Mouse (Mus musculus) MEL (cell line): ENCODE measurements around the gene Lrrc32.

ENCODE experiments used
- CTCF ChIP-seq, 3 experiments: IDR thresholded peaks in 2 of 3; conservative IDR thresholded peaks in 1 of 3; 2 replicates each; pipeline ENCODE4 v1.5.1; 2011 to 2012; ENCODE audit warnings: low read length in 3 of 3, low read depth in 2 of 3, mild to moderate bottlenecking in 2 of 3, improper control_type of control experiment in 1 of 3, inconsistent platforms in 1 of 3, mixed read lengths in 1 of 3, moderate library complexity in 1 of 3; ENCODE audit not compliant: control insufficient read depth in 1 of 3, insufficient read depth in 1 of 3, poor library complexity in 1 of 3, severe bottlenecking in 1 of 3
- NRF1 ChIP-seq: IDR thresholded peaks from 2 replicates; pipeline ENCODE4 v1.6.1; 2014; ENCODE audit warnings: low read depth, mild to moderate bottlenecking, inconsistent platforms, low read length, improper control_type of control experiment, moderate library complexity; ENCODE audit not compliant: poor library complexity, insufficient read depth, severe bottlenecking
- POLR2AphosphoS2 ChIP-seq: IDR thresholded peaks from 2 replicates; pipeline ENCODE4 v1.6.1; 2011; ENCODE audit warnings: low read length, improper control_type of control experiment
- SMC3 ChIP-seq: IDR thresholded peaks from 2 replicates; pipeline ENCODE4 v1.6.1; 2011; ENCODE audit warnings: low read depth, low read length, improper control_type of control experiment
- USF1 ChIP-seq: IDR thresholded peaks from 2 replicates; pipeline ENCODE4 v1.6.1; 2014; ENCODE audit warnings: low read depth, mild to moderate bottlenecking, inconsistent platforms, low read length, improper control_type of control experiment, moderate library complexity

GRCm38 (mm10) chr7:98469089-98469488 is 20.0 kb upstream of the Lrrc32 start:
- TF ChIP-seq SMC3: no peak
- no peak for TF ChIP-seq NRF1
- TF ChIP-seq POLR2AphosphoS2: no peak
- TF ChIP-seq CTCF (IDR thresholded peaks at IDR 0.05 in 2 of 3, conservative IDR thresholded peaks at IDR 0.05 in 1 of 3; ENCODE audit: control insufficient read depth in 1 of 3, insufficient read depth in 1 of 3, low read depth in 2 of 3, low read length in 3 of 3, poor library complexity in 1 of 3, severe bottlenecking in 1 of 3): no peak
- TF ChIP-seq USF1: no peak
